Mouse (Mus musculus) megakaryocyte-erythroid progenitor cell, adult 5-6 weeks (primary cell): Measurements from ENCODE around the gene Upk2. TPM values are rescaled to one million over a fixed set of nuclear protein-coding genes. Genes with fewer than 3 reads are reported as not detected.

ENCODE experiments used
- ATAC-seq: replicated peaks from 2 replicates; pipeline ENCODE4 v1.8.0; 2016; ENCODE audit warnings: mild to moderate bottlenecking, inconsistent platforms; ENCODE audit not compliant: severe bottlenecking, poor library complexity, low FRiP score, low TSS enrichment
- total RNA-seq, 2 experiments: library from RNA; stranded (forward) in 1 of 2; stranded (reverse) in 1 of 2; fragments of 200-1000, 215-1000 nt in 1 of 2; fragments of >200 nt in 1 of 2; fragmentation: Nextera tagmentation in 1 of 2; gene quantifications; 2 replicates each; pipeline ENCODE4 v1.2.3; 2014 to 2017

The Upk2 gene
- total RNA-seq (2014; fragmentation: Nextera tagmentation), result not detected in 2 replicates
- not detected in 2 replicates for total RNA-seq (2017)

- no peak for ATAC-seq
Observed at GRCm38 (mm10) chr9:44454891-44455220, at the start of gene Upk2. Gene Upk2 (minus strand): TSS chr9:44454976.

- peak; percentile 35 for ATAC-seq
Observed at GRCm38 (mm10) chr9:44502006-44502405, 47.2 kb upstream of the Upk2 start.

- no peak for ATAC-seq
Observed at GRCm38 (mm10) chr9:44501206-44501879, 46.6 kb upstream of the Upk2 start.

- no peak for ATAC-seq
Observed at GRCm38 (mm10) chr9:44500638-44501175, 45.9 kb upstream of the Upk2 start.

- no peak for ATAC-seq
Observed at GRCm38 (mm10) chr9:44500163-44500533, 45.4 kb upstream of the Upk2 start.

- ATAC-seq, result no peak
Observed at GRCm38 (mm10) chr9:44499356-44500162, 44.8 kb upstream of the Upk2 start.

- no peak for ATAC-seq
Observed at GRCm38 (mm10) chr9:44498421-44499355, 43.9 kb upstream of the Upk2 start.

GRCm38 (mm10) chr9:44497624-44498377 is 43.0 kb upstream of the Upk2 start:
- no peak for ATAC-seq

- ATAC-seq, result no peak
Observed at GRCm38 (mm10) chr9:44496803-44497461, 42.2 kb upstream of the Upk2 start.

- no peak for ATAC-seq
Observed at GRCm38 (mm10) chr9:44495810-44496344, 41.1 kb upstream of the Upk2 start.

GRCm38 (mm10) chr9:44494863-44495809 is 40.4 kb upstream of the Upk2 start:
- no peak for ATAC-seq

- no peak; the same call in 1 of the 2 replicates for ATAC-seq
Observed at GRCm38 (mm10) chr9:44494261-44494862, 39.6 kb upstream of the Upk2 start.

- no peak for ATAC-seq
Observed at GRCm38 (mm10) chr9:44492631-44493461, 38.1 kb upstream of the Upk2 start.

- ATAC-seq, result no peak
Observed at GRCm38 (mm10) chr9:44491351-44491750, 36.6 kb upstream of the Upk2 start.

- no peak for ATAC-seq
Observed at GRCm38 (mm10) chr9:44490086-44490967, 35.6 kb upstream of the Upk2 start.
